Comparison of ENCODE assay signal across 15 mouse cellular contexts in the genomic region with DNA sequence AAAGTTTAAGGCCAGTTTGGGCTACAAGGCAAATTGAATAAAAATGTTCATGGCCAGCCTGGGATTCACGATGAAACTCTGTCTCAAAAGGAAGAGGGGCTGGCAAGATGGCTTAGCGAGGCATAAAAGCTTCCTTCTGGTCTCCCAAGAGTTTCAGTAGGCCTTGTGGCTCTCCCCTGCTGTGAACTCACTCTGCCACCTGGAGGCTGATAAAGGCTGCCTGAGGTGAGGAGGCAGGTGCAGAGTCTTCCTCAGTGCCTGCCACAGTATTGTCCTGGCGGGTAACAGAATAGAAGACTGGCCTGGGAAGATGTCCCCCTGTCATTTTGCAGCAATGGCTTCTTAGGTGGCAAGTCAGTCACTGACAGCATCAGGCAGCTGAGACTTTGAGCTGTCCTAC. TPM values are rescaled to one million over a fixed set of nuclear protein-coding genes. Genes with fewer than 3 reads are reported as not detected.
A peak's percentile ranks its signal among the peaks of the same experiment; 100 is the strongest.
DNase-seq lines count a peak whose midpoint lies in the region; ATAC-seq and TF ChIP-seq lines count a peak whose summit lies in the region.
"Had no signal": no experiment of that assay in that cellular context is flagged by ENCODE, and none has a peak within 500 bp of the region (broad histone marks: within the 10 kb centered on the region; RNA-seq: fewer than 3 reads in every experiment).

No protein-coding gene starts in this region.

- H3K27ac ChIP-seq in heart, embryonic 12.5 days (ENCODE audit: poor library complexity, severe bottlenecking) = no peak overlapping the region
- peak overlapping the region; percentile 28; the same call in 1 of the 2 replicates for H3K27ac ChIP-seq in liver, adult 2 months (replicated peaks; ENCODE audit: insufficient read depth, low read depth, low read length)
- no peak overlapping the region for H3K27ac ChIP-seq in liver, embryonic 11.5 days (ENCODE audit: low read depth, low read length)
- peak overlapping the region; percentile 92; the same call in 1 of the 2 replicates for H3K27ac ChIP-seq in embryonic facial prominence, embryonic 13.5 days

- no peak for ATAC-seq in heart, embryonic 12.5 days (ENCODE audit: insufficient number of reproducible peaks, low FRiP score)
- no peak for ATAC-seq in liver, embryonic 11.5 days (replicated peaks; ENCODE audit: low FRiP score)
- ATAC-seq in embryonic facial prominence, embryonic 13.5 days (ENCODE audit: insufficient number of reproducible peaks, insufficient read depth, low FRiP score, low TSS enrichment, low read depth) = no peak

- no peak overlapping the region for H3K4me3 ChIP-seq in heart, embryonic 12.5 days
- no peak overlapping the region for H3K4me3 ChIP-seq in liver, adult 2 months (ENCODE audit: insufficient read depth, low read depth, low read length)
- H3K4me3 ChIP-seq in liver, embryonic 11.5 days (ENCODE audit: low read depth, low read length) = no peak overlapping the region
- H3K4me3 ChIP-seq in embryonic facial prominence, embryonic 13.5 days = no peak overlapping the region

- H3K9ac ChIP-seq in heart, embryonic 12.5 days = peak overlapping the region; percentile 6; the same call in 1 of the 2 replicates
- H3K9ac ChIP-seq in liver, adult 2 months (ENCODE audit: low read depth, low read length) = no peak overlapping the region
- H3K9ac ChIP-seq in liver, embryonic 11.5 days (ENCODE audit: low read depth, low read length) = no peak overlapping the region
- H3K9ac ChIP-seq in embryonic facial prominence, embryonic 13.5 days = no peak overlapping the region

- no peak overlapping the region for H3K4me2 ChIP-seq in heart, embryonic 12.5 days
- H3K4me2 ChIP-seq in liver, embryonic 11.5 days = no peak overlapping the region
- H3K4me2 ChIP-seq in embryonic facial prominence, embryonic 13.5 days = no peak overlapping the region

- no peaks in the 10 kb centered on the region for H3K27me3 ChIP-seq in heart, embryonic 12.5 days (replicated peaks)
- no peaks in the 10 kb centered on the region for H3K27me3 ChIP-seq in liver, adult 2 months (ENCODE audit: control insufficient read depth, insufficient read depth, low read length)
- H3K27me3 ChIP-seq in liver, embryonic 11.5 days (replicated peaks; ENCODE audit: control insufficient read depth, insufficient read depth, low read length) = peaks cover 5% of the 10 kb centered on the region
- no peaks in the 10 kb centered on the region for H3K27me3 ChIP-seq in embryonic facial prominence, embryonic 13.5 days

- no peaks in the 10 kb centered on the region for H3K36me3 ChIP-seq in heart, embryonic 12.5 days
- H3K36me3 ChIP-seq in liver, adult 2 months (ENCODE audit: control insufficient read depth, insufficient read depth, low read length) = no peaks in the 10 kb centered on the region
- no peaks in the 10 kb centered on the region for H3K36me3 ChIP-seq in liver, embryonic 11.5 days (ENCODE audit: control insufficient read depth, insufficient read depth, low read length)
- no peaks in the 10 kb centered on the region for H3K36me3 ChIP-seq in embryonic facial prominence, embryonic 13.5 days

- no peaks in the 10 kb centered on the region for H3K9me3 ChIP-seq in heart, embryonic 12.5 days (replicated peaks)
- H3K9me3 ChIP-seq in liver, embryonic 11.5 days (ENCODE audit: control insufficient read depth, low read length) = no peaks in the 10 kb centered on the region
- no peaks in the 10 kb centered on the region for H3K9me3 ChIP-seq in embryonic facial prominence, embryonic 13.5 days

- TF ChIP-seq POLR2A in liver, adult 2 months (IDR thresholded peaks at IDR 0.05; ENCODE audit: extremely low read depth, insufficient read depth, low read length) = no peak

- TF ChIP-seq CTCF in liver, adult 2 months (IDR thresholded peaks at IDR 0.05; ENCODE audit: low read depth, low read length) = peak; percentile 71

- DNase-seq in heart, postnatal 4 days = no peak
- DNase-seq in liver, adult 2 months (ENCODE audit: extremely low read depth, low read depth, low spot score) = no peak
- no peak for DNase-seq in liver, embryonic 11.5 days (ENCODE audit: low spot score)
- peak; percentile 21 for DNase-seq in ZHBTc4 (ENCODE audit: low read depth, low spot score)
- no peak for DNase-seq in right cerebral cortex, postnatal 4 days
- DNase-seq: cerebellum, postnatal 14 days; kidney, adult 11 months; left cerebral cortex, postnatal 4 days; thymus, adult 18-20 months had no signal

- WGBS in heart, embryonic 12.5 days = 63% methylated on average over 3 of the region's 3 CpGs
- WGBS in liver, adult 2 months = 58% methylated on average over 3 of the region's 3 CpGs
- WGBS in liver, embryonic 11.5 days = 62% methylated on average over 3 of the region's 3 CpGs
- WGBS in embryonic facial prominence, embryonic 13.5 days = 41% methylated on average over 3 of the region's 3 CpGs

- peaks cover 71% of the 10 kb centered on the region; the same call in 1 of the 2 replicates for H3K79me2 ChIP-seq in liver, adult 2 months (ENCODE audit: control insufficient read depth, insufficient read depth, low read length)

- peaks cover 98% of the 10 kb centered on the region for H3K4me1 ChIP-seq in heart, embryonic 12.5 days (replicated peaks)
- peaks cover 86% of the 10 kb centered on the region for H3K4me1 ChIP-seq in liver, adult 2 months (ENCODE audit: control insufficient read depth, insufficient read depth, low read length)
- H3K4me1 ChIP-seq in liver, embryonic 11.5 days (replicated peaks; ENCODE audit: control insufficient read depth, insufficient read depth, low read length) = peaks cover 81% of the 10 kb centered on the region
- H3K4me1 ChIP-seq in embryonic facial prominence, embryonic 13.5 days = peaks cover 81% of the 10 kb centered on the region

RNA-seq across cellular contexts. Expression of gene Gm21969, which starts 20.1 kb away (rescaled TPM):
- not detected in 2 replicates for polyA plus RNA-seq in heart, embryonic 12.5 days (2016; fragmentation: Nextera tagmentation; extraction: Ambion mirVana)
- not detected for total RNA-seq in heart, postnatal 4 days (2021)
- total RNA-seq in liver, adult 2 months (2014; rRNA removed) = 0.09 and 0.27 TPM in 2 replicates
- 0.11 and 0.14 TPM in 2 replicates for polyA plus RNA-seq in liver, adult 2 months (2012; rRNA removed)
- not detected in 2 replicates for polyA plus RNA-seq in liver, embryonic 11.5 days (2014; fragmentation: Nextera tagmentation; extraction: Ambion mirVana)
- polyA plus RNA-seq in embryonic facial prominence, embryonic 13.5 days (2015; fragmentation: Nextera tagmentation; extraction: Ambion mirVana) = not detected in 2 replicates
- total RNA-seq: adrenal gland, postnatal 4 days; granulocyte monocyte progenitor cell, adult 5-6 weeks; layer of hippocampus, postnatal 10 days; megakaryocyte progenitor cell, adult 5-6 weeks had no signal

RNA-seq across cellular contexts. Expression of gene Aldh4a1, which starts 39.8 kb away (rescaled TPM):
- 22.7 and 23.2 TPM in 2 replicates for polyA plus RNA-seq in heart, embryonic 12.5 days (2016; fragmentation: Nextera tagmentation; extraction: Ambion mirVana)
- total RNA-seq in heart, postnatal 4 days (2021) = 10 to 100 TPM; 15.1 to 15.4 TPM
- 288 and 375 TPM in 2 replicates for total RNA-seq in liver, adult 2 months (2014; rRNA removed)
- 557 and 601 TPM in 2 replicates for polyA plus RNA-seq in liver, adult 2 months (2012; rRNA removed)
- polyA plus RNA-seq in liver, embryonic 11.5 days (2014; fragmentation: Nextera tagmentation; extraction: Ambion mirVana) = 45.2 and 52.0 TPM in 2 replicates
- polyA plus RNA-seq in embryonic facial prominence, embryonic 13.5 days (2015; fragmentation: Nextera tagmentation; extraction: Ambion mirVana) = 29.5 and 29.6 TPM in 2 replicates

RNA-seq across cellular contexts. Expression of gene Iffo2, which starts 52.6 kb away (rescaled TPM):
- 4.8 and 4.9 TPM in 2 replicates for polyA plus RNA-seq in heart, embryonic 12.5 days (2016; fragmentation: Nextera tagmentation; extraction: Ambion mirVana)
- total RNA-seq in heart, postnatal 4 days (2021) = 10 to 100 TPM; 14.2 to 14.6 TPM
- 4.3 and 5.4 TPM in 2 replicates for total RNA-seq in liver, adult 2 months (2014; rRNA removed)
- 5.3 and 7.0 TPM in 2 replicates for polyA plus RNA-seq in liver, adult 2 months (2012; rRNA removed)
- polyA plus RNA-seq in liver, embryonic 11.5 days (2014; fragmentation: Nextera tagmentation; extraction: Ambion mirVana) = 1.8 and 2.2 TPM in 2 replicates
- polyA plus RNA-seq in embryonic facial prominence, embryonic 13.5 days (2015; fragmentation: Nextera tagmentation; extraction: Ambion mirVana) = 4.0 and 4.3 TPM in 2 replicates

Comparison
In these comparisons a context has a peak if more than half of its experiments do, and no peak if none do; other contexts are left out.
1. H3K27ac ChIP-seq: peak in liver, adult 2 months (single experiment) and embryonic facial prominence, embryonic 13.5 days (single experiment); none in heart, embryonic 12.5 days (single experiment) and liver, embryonic 11.5 days (single experiment).
2. RNA of gene Aldh4a1, which starts 39.8 kb away (polyA plus RNA-seq): 557 to 601 TPM in liver, adult 2 months; 45.2 to 52.0 TPM in liver, embryonic 11.5 days, 29.5 to 29.6 TPM in embryonic facial prominence, embryonic 13.5 days and 22.7 to 23.2 TPM in heart, embryonic 12.5 days; every median in the first group is over 10 times any median in the second.